Comparison of ENCODE assay signal across 14 mouse cellular contexts in genomic region chr4:119672685-119673084, GRCm38 (mm10). TPM values are rescaled to one million over a fixed set of nuclear protein-coding genes. Genes with fewer than 3 reads are reported as not detected.
DNase-seq lines count a peak whose midpoint lies in the region; ATAC-seq and TF ChIP-seq lines count a peak whose summit lies in the region.
"Had no signal": no experiment of that assay in that cellular context is flagged by ENCODE, and none has a peak within 500 bp of the region (broad histone marks: within the 10 kb centered on the region; RNA-seq: fewer than 3 reads in every experiment).

No protein-coding gene starts in this region.

- peak; percentile 25; the same call in 1 of the 2 replicates for TF ChIP-seq CTCF in cerebellum, adult 2 months (IDR thresholded peaks at IDR 0.05; ENCODE audit: borderline replicate concordance, insufficient read depth, low read depth, low read length)
- peak; percentile 43; the same call in 1 of the 2 replicates for TF ChIP-seq CTCF in kidney, postnatal 0 days (IDR thresholded peaks at IDR 0.05; ENCODE audit: low read depth)
- 0 out of 2 replicates have a peak, but pooled peaks have one; percentile 22 for TF ChIP-seq CTCF in olfactory bulb, adult 2 months (IDR thresholded peaks at IDR 0.05; ENCODE audit: insufficient read depth, low read depth, low read length)

- WGBS in cerebellum, adult 2 months = 37% methylated on average over 5 of the region's 5 CpGs
- WGBS in kidney, postnatal 0 days = 47% methylated on average over 5 of the region's 5 CpGs
- WGBS in olfactory bulb, adult 2 months = 50% methylated on average over 5 of the region's 5 CpGs

- no peaks in the 10 kb centered on the region for H3K9me3 ChIP-seq in kidney, postnatal 0 days (replicated peaks; ENCODE audit: low read length)
- H3K9me3 ChIP-seq: heart, embryonic 10.5 days; kidney, embryonic 15.5 days; neural tube, embryonic 12.5 days had no signal

- no peaks in the 10 kb centered on the region; the same call in 1 of the 2 replicates for H3K4me1 ChIP-seq in cerebellum, adult 2 months (ENCODE audit: control insufficient read depth, insufficient read depth, low read length)
- H3K4me1 ChIP-seq in kidney, postnatal 0 days (replicated peaks; ENCODE audit: insufficient read depth, low read length) = no peaks in the 10 kb centered on the region
- peaks cover 13% of the 10 kb centered on the region for H3K4me1 ChIP-seq in olfactory bulb, adult 2 months (ENCODE audit: control insufficient read depth, insufficient read depth, low read length)

- no peak for TF ChIP-seq POLR2A in cerebellum, adult 2 months (IDR thresholded peaks at IDR 0.05; ENCODE audit: borderline replicate concordance, insufficient read depth, low read length)
- TF ChIP-seq POLR2A in olfactory bulb, adult 2 months (IDR thresholded peaks at IDR 0.05; ENCODE audit: insufficient read depth, low read depth, low read length) = no peak

- H3K36me3 ChIP-seq in kidney, postnatal 0 days (ENCODE audit: insufficient read depth, low read length) = no peaks in the 10 kb centered on the region
- H3K36me3 ChIP-seq: heart, embryonic 10.5 days; kidney, embryonic 15.5 days; neural tube, embryonic 12.5 days had no signal

- H3K27ac ChIP-seq in cerebellum, adult 2 months (ENCODE audit: insufficient read depth, low read length) = no peak overlapping the region
- no peak overlapping the region for H3K27ac ChIP-seq in kidney, postnatal 0 days
- H3K27ac ChIP-seq in olfactory bulb, adult 2 months (ENCODE audit: insufficient read depth, low read depth, low read length) = no peak overlapping the region
- H3K27ac ChIP-seq: kidney, embryonic 15.5 days; neural tube, embryonic 12.5 days had no signal

- DNase-seq in cerebellum, adult 2 months = no peak
- DNase-seq in cerebellum, adult 8-10 months = no peak
- no peak for DNase-seq in kidney, postnatal 0 days (ENCODE audit: low spot score)
- DNase-seq in kidney, postnatal 14 days = no peak
- DNase-seq in ES-CJ7 (ENCODE audit: low read depth, low spot score) = peak; percentile 53
- no peak for DNase-seq in spleen, postnatal 10 days (ENCODE audit: low spot score in 2 of 2)
- no peak for DNase-seq in gastrocnemius, postnatal 14 days
- DNase-seq: cerebellum, adult 11 months; lung, postnatal 14 days had no signal

- no peaks in the 10 kb centered on the region for H3K27me3 ChIP-seq in cerebellum, adult 2 months (ENCODE audit: control insufficient read depth, insufficient read depth, low read length)
- H3K27me3 ChIP-seq in kidney, postnatal 0 days (ENCODE audit: insufficient read depth, low read length) = no peaks in the 10 kb centered on the region
- H3K27me3 ChIP-seq: kidney, embryonic 15.5 days; neural tube, embryonic 12.5 days had no signal

- intact Hi-C loops in gastrocnemius, postnatal 14 days (cut with DNase I; ENCODE audit: low total_unique reads) = no loop called here

- no peak overlapping the region for H3K4me2 ChIP-seq in kidney, postnatal 0 days (ENCODE audit: low read length)
- H3K4me2 ChIP-seq: kidney, embryonic 15.5 days; neural tube, embryonic 12.5 days had no signal

- no peak overlapping the region for H3K9ac ChIP-seq in kidney, postnatal 0 days (ENCODE audit: low read depth, low read length)
- H3K9ac ChIP-seq: kidney, embryonic 15.5 days; neural tube, embryonic 12.5 days had no signal

- H3K4me3 ChIP-seq in cerebellum, adult 2 months (replicated peaks; ENCODE audit: insufficient read depth, low read depth, low read length) = no peak overlapping the region
- no peak overlapping the region for H3K4me3 ChIP-seq in kidney, postnatal 0 days (replicated peaks; ENCODE audit: low read depth, low read length)
- no peak overlapping the region for H3K4me3 ChIP-seq in olfactory bulb, adult 2 months (ENCODE audit: insufficient read depth, low read depth, low read length)
- H3K4me3 ChIP-seq: heart, embryonic 10.5 days; kidney, embryonic 15.5 days; neural tube, embryonic 12.5 days had no signal

- no peak for ATAC-seq in kidney, postnatal 0 days (replicated peaks; ENCODE audit: low FRiP score, low read depth)

RNA-seq across cellular contexts. Expression of gene Guca2b, which starts 13.9 kb away (rescaled TPM):
- polyA plus RNA-seq in cerebellum, adult 2 months (2012; rRNA removed) = not detected in 2 replicates
- 21.3 and 37.1 TPM in 2 replicates for polyA plus RNA-seq in kidney, postnatal 0 days (2015; fragmentation: Nextera tagmentation; extraction: Ambion mirVana)
- polyA plus RNA-seq in olfactory bulb, adult 2 months (2012; ENCODE audit: insufficient read depth, insufficient read length, low replicate concordance, missing spikeins) = not detected in 2 replicates
- not detected for total RNA-seq in gastrocnemius, postnatal 14 days (2021)
- total RNA-seq: left cerebral cortex, postnatal 10 days had no signal
- polyA plus RNA-seq: heart, embryonic 10.5 days; neural tube, embryonic 12.5 days had no signal

RNA-seq across cellular contexts. Expression of gene Guca2a, which starts 35.2 kb away (rescaled TPM):
- not detected in 2 replicates for polyA plus RNA-seq in cerebellum, adult 2 months (2012; rRNA removed)
- polyA plus RNA-seq in kidney, postnatal 0 days (2015; fragmentation: Nextera tagmentation; extraction: Ambion mirVana) = 20.1 and 27.0 TPM in 2 replicates
- polyA plus RNA-seq in olfactory bulb, adult 2 months (2012; ENCODE audit: insufficient read depth, insufficient read length, low replicate concordance, missing spikeins) = not detected in 2 replicates
- total RNA-seq in gastrocnemius, postnatal 14 days (2021) = not detected
- total RNA-seq: left cerebral cortex, postnatal 10 days had no signal
- polyA plus RNA-seq: heart, embryonic 10.5 days; neural tube, embryonic 12.5 days had no signal

Comparison
In these comparisons a context has a peak if more than half of its experiments do, and no peak if none do; other contexts are left out.
1. RNA of gene Guca2b, which starts 13.9 kb away (polyA plus RNA-seq): 21.3 to 37.1 TPM in kidney, postnatal 0 days; not detected in cerebellum, adult 2 months and not detected in olfactory bulb, adult 2 months; every median in the first group is over 10 times any median in the second.
2. RNA of gene Guca2a, which starts 35.2 kb away (polyA plus RNA-seq): 20.1 to 27.0 TPM in kidney, postnatal 0 days; not detected in cerebellum, adult 2 months and not detected in olfactory bulb, adult 2 months; every median in the first group is over 10 times any median in the second.
3. Peak in every context shown above with its lines, with median percentiles within 50 percentile points of each other: CTCF ChIP-seq.